Comparison of ENCODE assay signal across 21 mouse cellular contexts in genomic region chr5:15024316-15024715, GRCm38 (mm10). TPM values are rescaled to one million over a fixed set of nuclear protein-coding genes. Genes with fewer than 3 reads are reported as not detected.
"Had no signal": no experiment of that assay in that cellular context is flagged by ENCODE, and none has a peak within 500 bp of the region (broad histone marks: within the 10 kb centered on the region; RNA-seq: fewer than 3 reads in every experiment).

No protein-coding gene starts in this region.

RNA-seq across cellular contexts. Expression of gene Gm17019, which starts 8.5 kb away (rescaled TPM):
- total RNA-seq: layer of hippocampus, adult 18-20 months; layer of hippocampus, postnatal 14 days; left cerebral cortex, adult 8-10 months; left cerebral cortex, postnatal 14 days; left cerebral cortex, postnatal 4 days; megakaryocyte, adult 5-6 weeks had no signal
- polyA plus RNA-seq: kidney, embryonic 15.5 days; limb, embryonic 12.5 days; limb, embryonic 15.5 days; liver, embryonic 12.5 days; liver, embryonic 16.5 days; lung, embryonic 14.5 days; lung, postnatal 0 days; macrophage; midbrain, embryonic 12.5 days; midbrain, embryonic 15.5 days; neural tube, embryonic 12.5 days; neural tube, embryonic 15.5 days; stomach, embryonic 14.5 days; stomach, postnatal 0 days; thymus, adult 2 months had no signal

RNA-seq across cellular contexts. Expression of gene Gm10354, which starts 45.6 kb away (rescaled TPM):
- total RNA-seq: layer of hippocampus, adult 18-20 months; layer of hippocampus, postnatal 14 days; left cerebral cortex, adult 8-10 months; left cerebral cortex, postnatal 14 days; left cerebral cortex, postnatal 4 days; megakaryocyte, adult 5-6 weeks had no signal
- polyA plus RNA-seq: kidney, embryonic 15.5 days; limb, embryonic 12.5 days; limb, embryonic 15.5 days; liver, embryonic 12.5 days; liver, embryonic 16.5 days; lung, embryonic 14.5 days; lung, postnatal 0 days; macrophage; midbrain, embryonic 12.5 days; midbrain, embryonic 15.5 days; neural tube, embryonic 12.5 days; neural tube, embryonic 15.5 days; stomach, embryonic 14.5 days; stomach, postnatal 0 days; thymus, adult 2 months had no signal
